Mouse (Mus musculus) neural tube, embryonic 14.5 days (tissue): ENCODE results near the gene Zc3h7b. TPM values are rescaled to one million over a fixed set of nuclear protein-coding genes. Genes with fewer than 3 reads are reported as not detected.

ENCODE experiments used
- ATAC-seq: fragments of 200-750 bp; cut with Nextera tagmentation; 2 replicates; pipeline ENCODE4 v1.8.0; 2017; ENCODE audit warnings: low read depth, mild to moderate bottlenecking, moderate TSS enrichment, moderate library complexity
- H3K27ac ChIP-seq: fragments of 300-500 bp; sonication (generic); 2 replicates; pipeline ENCODE4 v1.5.1; 2014; ENCODE audit warnings: low read depth, mild to moderate bottlenecking, control low read depth, low read length, moderate library complexity, mixed read lengths
- H3K27me3 ChIP-seq: fragments of 300-500 bp; sonication (generic); 2 replicates; pipeline ENCODE4 v1.6.1; 2014; ENCODE audit warnings: low read length; ENCODE audit not compliant: control insufficient read depth, insufficient read depth
- H3K36me3 ChIP-seq: fragments of 300-500 bp; sonication (generic); 2 replicates; pipeline ENCODE4 v1.6.1; 2014; ENCODE audit warnings: low read length, mixed read lengths; ENCODE audit not compliant: control insufficient read depth, insufficient read depth
- H3K4me1 ChIP-seq: fragments of 300-500 bp; sonication (generic); 2 replicates; pipeline ENCODE4 v1.6.1; 2014; ENCODE audit warnings: low read length; ENCODE audit not compliant: control insufficient read depth, insufficient read depth
- H3K4me2 ChIP-seq: fragments of 300-500 bp; sonication (generic); 2 replicates; pipeline ENCODE4 v1.6.1; 2014; ENCODE audit warnings: mild to moderate bottlenecking, low read depth, low read length, control low read depth
- H3K4me3 ChIP-seq: fragments of 300-500 bp; sonication (generic); 2 replicates; pipeline ENCODE4 v1.5.1; 2014; ENCODE audit warnings: low read depth, low read length, control low read depth, mixed read lengths
- H3K9ac ChIP-seq: fragments of 300-500 bp; sonication (generic); replicated peaks from 2 replicates; pipeline ENCODE4 v1.6.1; 2014; ENCODE audit warnings: low read depth, mild to moderate bottlenecking, control low read depth, low read length, mixed read lengths
- H3K9me3 ChIP-seq: fragments of 300-500 bp; sonication (generic); 2 replicates; pipeline ENCODE4 v1.6.1; 2016; ENCODE audit warnings: low read length; ENCODE audit not compliant: control insufficient read depth
- WGBS: fragments of 180-500 bp; shearing (Covaris S2); extraction: QIAGEN DNeasy Blood & Tissue Kit; methylation state at CpG from one replicate; pipeline ENCODE4 v1.1.7; 2014; 5-methylcytosine and 5-hydroxymethylcytosine counted together
- polyA plus RNA-seq: library from polyadenylated mRNA; unstranded; fragments of >200 nt; fragmentation: Nextera tagmentation; extraction: Ambion mirVana; gene quantifications from 2 replicates; pipeline ENCODE4 v1.2.1, GENCODE M21; 2014

Zc3h7b gene
- polyA plus RNA-seq, 1 experiment from 2014 or later = 72.6 TPM

GRCm38 (mm10) chr15:81813986-81814705 lies 69.3 kb downstream of the Zc3h7b start:
- no peak for ATAC-seq
- no peak overlapping the region for H3K4me3 ChIP-seq

GRCm38 (mm10) chr15:81814716-81815370 lies 70.0 kb downstream of the Zc3h7b start:
- H3K36me3 ChIP-seq = peaks cover 20% of the 10 kb centered on the region
- no peaks in the 10 kb centered on the region for H3K9me3 ChIP-seq
- WGBS = 94% methylated on average over 12 of the region's 12 CpGs
- no peak for ATAC-seq
- H3K27me3 ChIP-seq = no peaks in the 10 kb centered on the region
- H3K4me2 ChIP-seq = no peak overlapping the region
- H3K27ac ChIP-seq = no peak overlapping the region
- peaks cover 19% of the 10 kb centered on the region for H3K4me1 ChIP-seq
- H3K4me3 ChIP-seq = no peak overlapping the region
- no peak overlapping the region for H3K9ac ChIP-seq

More at GRCm38 (mm10) chr15:81813986-81814705, 69.3 kb downstream of the Zc3h7b start:
- H3K27me3 ChIP-seq = no peaks in the 10 kb centered on the region
- H3K4me1 ChIP-seq = peaks cover 20% of the 10 kb centered on the region
- 67% methylated on average over 5 of the region's 5 CpGs for WGBS
- no peak overlapping the region for H3K4me2 ChIP-seq
- H3K9ac ChIP-seq = no peak overlapping the region
- H3K27ac ChIP-seq = no peak overlapping the region
- no peaks in the 10 kb centered on the region for H3K9me3 ChIP-seq
- H3K36me3 ChIP-seq = peaks cover 18% of the 10 kb centered on the region

GRCm38 (mm10) chr15:81818404-81818803 lies 73.5 kb downstream of the Zc3h7b start:
- no peaks in the 10 kb centered on the region for H3K27me3 ChIP-seq
- H3K4me3 ChIP-seq = no peak overlapping the region
- H3K4me1 ChIP-seq = peaks cover 2% of the 10 kb centered on the region; the same call in 1 of the 2 replicates
- ATAC-seq = no peak
- H3K36me3 ChIP-seq = peaks cover 27% of the 10 kb centered on the region
- WGBS = 91% methylated on average over 3 of the region's 3 CpGs
- no peak overlapping the region for H3K9ac ChIP-seq
- no peak overlapping the region for H3K4me2 ChIP-seq
- no peaks in the 10 kb centered on the region for H3K9me3 ChIP-seq
- no peak overlapping the region for H3K27ac ChIP-seq

GRCm38 (mm10) chr15:81822631-81823030 lies 77.8 kb downstream of the Zc3h7b start:
- H3K36me3 ChIP-seq = peaks cover 25% of the 10 kb centered on the region
- H3K27ac ChIP-seq = no peak overlapping the region
- H3K4me1 ChIP-seq = no peaks in the 10 kb centered on the region
- H3K27me3 ChIP-seq = no peaks in the 10 kb centered on the region
- H3K9me3 ChIP-seq = no peaks in the 10 kb centered on the region
- no peak overlapping the region for H3K4me2 ChIP-seq
- 90% methylated on average over 3 of the region's 3 CpGs for WGBS
- H3K9ac ChIP-seq = no peak overlapping the region
- no peak overlapping the region for H3K4me3 ChIP-seq
- ATAC-seq = no peak

- H3K4me3 ChIP-seq = no peak overlapping the region
- no peak overlapping the region for H3K9ac ChIP-seq
- H3K27ac ChIP-seq = no peak overlapping the region
- no peaks in the 10 kb centered on the region for H3K4me1 ChIP-seq
- WGBS = 84% methylated on average over 3 of the region's 3 CpGs
- peaks cover 22% of the 10 kb centered on the region for H3K36me3 ChIP-seq
- ATAC-seq = no peak
- no peak overlapping the region for H3K4me2 ChIP-seq
- no peaks in the 10 kb centered on the region for H3K27me3 ChIP-seq
- H3K9me3 ChIP-seq = no peaks in the 10 kb centered on the region
These were observed 80.0 kb downstream of the Zc3h7b start for GRCm38 (mm10) chr15:81824832-81825231.

- Histone ChIP-seq H3K4me3 (no peak overlapping the region), H3K9ac (no peak overlapping the region), H3K9me3 (no peaks in the 10 kb centered on the region), H3K27me3 (no peaks in the 10 kb centered on the region), H3K4me1 (no peaks in the 10 kb centered on the region), H3K36me3 (peaks cover 13% of the 10 kb centered on the region), H3K27ac (no peak overlapping the region), H3K4me2 (no peak overlapping the region)
- 88% methylated on average over 7 of the region's 7 CpGs for WGBS
- no peak for ATAC-seq
These were observed 83.8 kb downstream of the Zc3h7b start for GRCm38 (mm10) chr15:81828426-81829207.

- H3K27me3 ChIP-seq = no peaks in the 10 kb centered on the region
- H3K36me3 ChIP-seq = peaks cover 7% of the 10 kb centered on the region
- WGBS = 63% methylated on average over 2 of the region's 2 CpGs
- ATAC-seq = no peak
- no peak overlapping the region for H3K27ac ChIP-seq
- H3K9me3 ChIP-seq = no peaks in the 10 kb centered on the region
- no peaks in the 10 kb centered on the region for H3K4me1 ChIP-seq
- H3K4me3 ChIP-seq = no peak overlapping the region
- no peak overlapping the region for H3K4me2 ChIP-seq
- H3K9ac ChIP-seq = no peak overlapping the region
These were observed 84.3 kb downstream of the Zc3h7b start for GRCm38 (mm10) chr15:81829208-81829580.

GRCm38 (mm10) chr15:81830530-81830929 lies 85.7 kb downstream of the Zc3h7b start:
- 91% methylated on average over 4 of the region's 4 CpGs for WGBS
- peaks cover 4% of the 10 kb centered on the region for H3K36me3 ChIP-seq

More at GRCm38 (mm10) chr15:81830530-81830929, 85.7 kb downstream of the Zc3h7b start:
- Histone ChIP-seq H3K9me3 (no peaks in the 10 kb centered on the region), H3K9ac (no peak overlapping the region), H3K27me3 (no peaks in the 10 kb centered on the region), H3K4me3 (no peak overlapping the region), H3K4me2 (no peak overlapping the region), H3K27ac (no peak overlapping the region), H3K4me1 (no peaks in the 10 kb centered on the region)
- no peak for ATAC-seq
